Mouse (Mus musculus): ENCODE results near the gene Dnah10. TPM values are rescaled to one million over a fixed set of nuclear protein-coding genes. Genes with fewer than 3 reads are reported as not detected.
A peak's percentile ranks its signal among the peaks of the same experiment; 100 is the strongest.

The Dnah10 gene
- polyA plus RNA-seq, 1 experiment: 0.09 TPM

DNA sequence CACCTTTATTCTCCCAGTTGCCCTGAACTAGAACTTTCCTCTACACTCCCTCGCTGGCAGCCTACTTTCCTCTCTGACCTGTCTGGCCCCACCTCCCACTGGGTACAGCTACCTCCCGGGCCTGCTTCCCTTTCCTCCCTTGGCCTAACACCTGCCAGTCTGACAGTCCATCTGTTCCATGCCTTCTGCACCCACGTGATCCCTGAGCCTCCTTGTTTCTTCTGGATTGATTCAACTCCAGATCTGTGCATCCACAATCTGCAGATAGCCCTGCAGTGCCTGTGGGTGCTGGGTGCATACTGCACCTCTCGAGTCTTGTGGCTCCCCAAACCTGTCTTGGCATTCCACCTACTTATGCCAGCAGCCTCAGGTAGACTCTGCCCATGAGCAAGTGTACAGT lies 111.7 kb downstream of the Dnah10 start:
- H3K4me1 ChIP-seq: peaks cover 28% of the 10 kb centered on the region
- TF ChIP-seq FLI1 (IDR thresholded peaks at IDR 0.05; ENCODE audit: low read length) (no peak), GATA1 (IDR thresholded peaks at IDR 0.05; ENCODE audit: borderline replicate concordance, low read length) (no peak)
- peaks cover 59% of the 10 kb centered on the region for H3K27me3 ChIP-seq (replicated peaks)
- H3K36me3 ChIP-seq (replicated peaks; ENCODE audit: low read length): peaks cover 60% of the 10 kb centered on the region
- H3K9me3 ChIP-seq: no peaks in the 10 kb centered on the region
- H3K4me3 ChIP-seq (replicated peaks): no peak overlapping the region

- H3K36me3 ChIP-seq (replicated peaks; ENCODE audit: low read length): peaks cover 59% of the 10 kb centered on the region
- no peaks in the 10 kb centered on the region for H3K9me3 ChIP-seq
- peaks cover 32% of the 10 kb centered on the region for H3K27me3 ChIP-seq (replicated peaks)
- peaks cover 63% of the 10 kb centered on the region for H3K4me1 ChIP-seq
- TF ChIP-seq FLI1 (IDR thresholded peaks at IDR 0.05; ENCODE audit: low read length): no peak
- TF ChIP-seq GATA1 (IDR thresholded peaks at IDR 0.05; ENCODE audit: borderline replicate concordance, low read length): no peak
- no peak overlapping the region for H3K4me3 ChIP-seq (replicated peaks)
These were observed 115.3 kb downstream of the Dnah10 start for GRCm38 (mm10) chr5:124840202-124840601.

- peaks cover 28% of the 10 kb centered on the region for H3K27me3 ChIP-seq (replicated peaks)
- H3K9me3 ChIP-seq: no peaks in the 10 kb centered on the region
- TF ChIP-seq GATA1 (IDR thresholded peaks at IDR 0.05; ENCODE audit: borderline replicate concordance, low read length): no peak
- no peak for TF ChIP-seq FLI1 (IDR thresholded peaks at IDR 0.05; ENCODE audit: low read length)
- H3K4me3 ChIP-seq (replicated peaks): peak overlapping the region; percentile 11
- H3K36me3 ChIP-seq (replicated peaks; ENCODE audit: low read length): peaks cover 54% of the 10 kb centered on the region
- H3K4me1 ChIP-seq: peaks cover 68% of the 10 kb centered on the region
These were observed 115.8 kb downstream of the Dnah10 start for GRCm38 (mm10) chr5:124840669-124841068.

GRCm38 (mm10) chr5:124843386-124843785 lies 118.5 kb downstream of the Dnah10 start:
- Histone ChIP-seq H3K36me3 (replicated peaks; ENCODE audit: low read length) (peaks cover 28% of the 10 kb centered on the region), H3K9me3 (no peaks in the 10 kb centered on the region), H3K4me1 (peaks cover 90% of the 10 kb centered on the region), H3K4me3 (replicated peaks) (peak overlapping the region; percentile 42), H3K27me3 (replicated peaks) (peaks cover 16% of the 10 kb centered on the region)
- TF ChIP-seq GATA1 (IDR thresholded peaks at IDR 0.05; ENCODE audit: borderline replicate concordance, low read length) (no peak), FLI1 (IDR thresholded peaks at IDR 0.05; ENCODE audit: low read length) (no peak)

GRCm38 (mm10) chr5:124844929-124845328 lies 120.0 kb downstream of the Dnah10 start:
- Histone ChIP-seq H3K4me3 (replicated peaks) (peak overlapping the region; percentile 65), H3K9me3 (no peaks in the 10 kb centered on the region), H3K4me1 (peaks cover 91% of the 10 kb centered on the region), H3K27me3 (replicated peaks) (peaks cover 10% of the 10 kb centered on the region), H3K36me3 (replicated peaks; ENCODE audit: low read length) (peaks cover 14% of the 10 kb centered on the region)
- no peak for TF ChIP-seq GATA1 (IDR thresholded peaks at IDR 0.05; ENCODE audit: borderline replicate concordance, low read length)

- Histone ChIP-seq H3K27me3 (replicated peaks) (no peaks in the 10 kb centered on the region), H3K9me3 (no peaks in the 10 kb centered on the region), H3K4me1 (peaks cover 88% of the 10 kb centered on the region), H3K4me3 (replicated peaks) (no peak overlapping the region), H3K36me3 (replicated peaks; ENCODE audit: low read length) (peaks cover 8% of the 10 kb centered on the region)
- no peak for TF ChIP-seq GATA1 (IDR thresholded peaks at IDR 0.05; ENCODE audit: borderline replicate concordance, low read length)
- TF ChIP-seq FLI1 (IDR thresholded peaks at IDR 0.05; ENCODE audit: low read length): no peak
These were observed 122.1 kb downstream of the Dnah10 start for GRCm38 (mm10) chr5:124847014-124847413.

DNA sequence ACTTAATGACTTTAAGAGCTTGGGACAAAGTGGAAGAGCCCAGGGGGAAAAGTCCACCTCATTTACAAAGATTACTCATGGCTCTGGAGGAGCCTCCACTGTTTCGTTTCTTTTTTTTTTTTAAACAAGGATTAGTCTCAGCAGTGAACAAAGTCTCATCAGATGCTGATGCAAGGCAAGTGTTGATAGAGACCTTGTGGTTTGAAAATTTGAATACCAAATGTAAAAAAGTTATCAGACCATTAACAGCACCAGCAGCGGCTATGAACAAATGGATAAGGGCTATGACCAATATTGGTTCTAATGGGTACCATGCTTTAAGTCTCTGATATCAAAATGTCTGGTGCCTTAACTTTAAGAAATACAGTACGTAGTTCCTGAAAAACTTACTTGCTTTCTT lies 124.1 kb downstream of the Dnah10 start:
- Histone ChIP-seq H3K9me3 (no peaks in the 10 kb centered on the region), H3K4me1 (peaks cover 88% of the 10 kb centered on the region), H3K4me3 (replicated peaks) (no peak overlapping the region), H3K27me3 (replicated peaks) (no peaks in the 10 kb centered on the region), H3K36me3 (replicated peaks; ENCODE audit: low read length) (peaks cover 3% of the 10 kb centered on the region)
- no peak for TF ChIP-seq GATA1 (IDR thresholded peaks at IDR 0.05; ENCODE audit: borderline replicate concordance, low read length)
- no peak for TF ChIP-seq FLI1 (IDR thresholded peaks at IDR 0.05; ENCODE audit: low read length)

- TF ChIP-seq FLI1 (IDR thresholded peaks at IDR 0.05; ENCODE audit: low read length) (no peak), GATA1 (IDR thresholded peaks at IDR 0.05; ENCODE audit: borderline replicate concordance, low read length) (no peak)
- H3K4me3 ChIP-seq (replicated peaks): no peak overlapping the region
- H3K36me3 ChIP-seq (replicated peaks; ENCODE audit: low read length): peaks cover 14% of the 10 kb centered on the region
- peaks cover 86% of the 10 kb centered on the region for H3K4me1 ChIP-seq
- H3K27me3 ChIP-seq (replicated peaks): no peaks in the 10 kb centered on the region
- no peaks in the 10 kb centered on the region for H3K9me3 ChIP-seq
These were observed 126.7 kb downstream of the Dnah10 start for GRCm38 (mm10) chr5:124851572-124851971.

DNA sequence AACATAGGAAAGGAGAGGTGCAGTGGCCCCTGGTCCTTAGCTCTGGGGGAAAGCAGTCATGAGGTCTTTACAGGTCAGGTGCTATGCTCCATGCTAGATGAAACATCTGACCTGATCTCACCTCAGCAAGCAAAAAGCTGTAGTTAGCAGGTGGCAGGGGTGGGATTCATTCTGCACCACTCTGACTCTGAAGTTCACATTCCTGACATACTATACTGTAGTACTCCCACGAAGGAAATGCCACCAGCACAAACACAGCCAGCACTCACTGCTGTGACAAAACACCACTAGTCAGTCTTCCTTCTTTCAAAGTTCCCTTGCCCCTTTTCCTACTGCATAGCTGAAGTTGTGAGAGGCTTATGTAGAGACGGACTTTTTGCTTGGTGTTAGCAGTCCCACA lies 127.4 kb downstream of the Dnah10 start:
- Histone ChIP-seq H3K36me3 (replicated peaks; ENCODE audit: low read length) (peaks cover 17% of the 10 kb centered on the region), H3K9me3 (no peaks in the 10 kb centered on the region), H3K27me3 (replicated peaks) (peaks cover 2% of the 10 kb centered on the region), H3K4me1 (peaks cover 82% of the 10 kb centered on the region), H3K4me3 (replicated peaks) (no peak overlapping the region)
- no peak for TF ChIP-seq FLI1 (IDR thresholded peaks at IDR 0.05; ENCODE audit: low read length)
- no peak for TF ChIP-seq GATA1 (IDR thresholded peaks at IDR 0.05; ENCODE audit: borderline replicate concordance, low read length)

GRCm38 (mm10) chr5:124853079-124853478 lies 128.2 kb downstream of the Dnah10 start:
- Histone ChIP-seq H3K36me3 (replicated peaks; ENCODE audit: low read length) (peaks cover 19% of the 10 kb centered on the region), H3K4me3 (replicated peaks) (peak overlapping the region; percentile 19), H3K9me3 (no peaks in the 10 kb centered on the region), H3K4me1 (peaks cover 82% of the 10 kb centered on the region), H3K27me3 (replicated peaks) (peaks cover 3% of the 10 kb centered on the region)
- no peak for TF ChIP-seq GATA1 (IDR thresholded peaks at IDR 0.05; ENCODE audit: borderline replicate concordance, low read length)
- TF ChIP-seq FLI1 (IDR thresholded peaks at IDR 0.05; ENCODE audit: low read length): no peak

DNA sequence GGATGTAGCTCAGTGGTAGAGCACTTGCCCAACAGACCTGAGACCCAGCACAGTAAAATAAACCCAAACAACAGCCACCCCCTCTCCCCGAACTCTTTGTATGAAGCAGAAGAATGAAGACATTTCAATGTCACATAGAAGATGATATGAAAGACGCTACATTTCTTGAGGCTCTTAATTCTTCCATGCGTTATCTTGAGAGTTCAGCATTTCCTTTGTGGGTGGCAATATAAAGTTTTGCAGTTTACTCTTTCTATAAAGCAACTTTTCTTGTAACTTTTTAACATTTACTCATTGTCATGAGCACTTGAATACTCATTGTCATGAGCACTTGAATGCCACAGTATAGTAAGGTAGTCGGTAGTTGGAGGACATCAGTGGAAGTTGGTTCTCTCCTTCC lies 129.3 kb downstream of the Dnah10 start:
- no peaks in the 10 kb centered on the region for H3K9me3 ChIP-seq
- TF ChIP-seq FLI1 (IDR thresholded peaks at IDR 0.05; ENCODE audit: low read length): no peak
- no peak for TF ChIP-seq GATA1 (IDR thresholded peaks at IDR 0.05; ENCODE audit: borderline replicate concordance, low read length)
- peaks cover 3% of the 10 kb centered on the region for H3K27me3 ChIP-seq (replicated peaks)
- peaks cover 19% of the 10 kb centered on the region for H3K36me3 ChIP-seq (replicated peaks; ENCODE audit: low read length)
- peaks cover 83% of the 10 kb centered on the region for H3K4me1 ChIP-seq
- H3K4me3 ChIP-seq (replicated peaks): peak overlapping the region; percentile 16
